Comparison of ENCODE assay signal across 8 mouse cellular contexts in genomic region chr6:113037946-113038734, GRCm38 (mm10). TPM values are rescaled to one million over a fixed set of nuclear protein-coding genes. Genes with fewer than 3 reads are reported as not detected.
DNase-seq lines count a peak whose midpoint lies in the region; ATAC-seq and TF ChIP-seq lines count a peak whose summit lies in the region.

No protein-coding gene starts in this region.

- 0 out of 2 replicates have a peak, but pooled peaks cover 3% of the 10 kb centered on the region for H3K4me1 ChIP-seq in intestine, embryonic 16.5 days (ENCODE audit: control insufficient read depth, insufficient read depth, low read length)
- H3K4me1 ChIP-seq in midbrain, embryonic 11.5 days (ENCODE audit: control insufficient read depth, insufficient read depth, low read length): peaks cover 8% of the 10 kb centered on the region; the same call in 1 of the 2 replicates
- peaks cover 7% of the 10 kb centered on the region; the same call in 1 of the 2 replicates for H3K4me1 ChIP-seq in small intestine, adult 2 months (ENCODE audit: control insufficient read depth, insufficient read depth, insufficient read length, low read length)

- peak; percentile 93; the same call in 1 of the 2 replicates for TF ChIP-seq CTCF in small intestine, adult 2 months (IDR thresholded peaks at IDR 0.05; ENCODE audit: extremely low read depth, insufficient read length, insufficient replicate concordance, low read depth, low read length)

- intact Hi-C loops in left cerebral cortex, postnatal 4 days (cut with DNase I): no loop called here

- peak; percentile 93 for ATAC-seq in intestine, embryonic 16.5 days
- ATAC-seq in midbrain, embryonic 11.5 days (ENCODE audit: low FRiP score): peak; percentile 82

- H3K4me2 ChIP-seq in intestine, embryonic 16.5 days (ENCODE audit: low read depth, low read length): peak overlapping the region; percentile 45
- peak overlapping the region; percentile 17; the same call in 1 of the 2 replicates for H3K4me2 ChIP-seq in midbrain, embryonic 11.5 days

- WGBS in intestine, embryonic 16.5 days: 5% methylated on average over 19 of the region's 19 CpGs
- WGBS in midbrain, embryonic 11.5 days: 11% methylated on average over 19 of the region's 19 CpGs
- 5% methylated on average over 19 of the region's 19 CpGs for WGBS in small intestine, adult 2 months

- H3K9ac ChIP-seq in intestine, embryonic 16.5 days (ENCODE audit: low read depth, low read length): peak overlapping the region; percentile 54
- H3K9ac ChIP-seq in midbrain, embryonic 11.5 days (ENCODE audit: low read length): peak overlapping the region; percentile 34; the same call in 1 of the 2 replicates

- no peaks in the 10 kb centered on the region for H3K9me3 ChIP-seq in intestine, embryonic 16.5 days (ENCODE audit: control insufficient read depth, low read length)
- H3K9me3 ChIP-seq in midbrain, embryonic 11.5 days (ENCODE audit: control insufficient read depth, low read length): no peaks in the 10 kb centered on the region

- no peaks in the 10 kb centered on the region for H3K36me3 ChIP-seq in intestine, embryonic 16.5 days (ENCODE audit: control insufficient read depth, insufficient read depth, low read length)
- no peaks in the 10 kb centered on the region for H3K36me3 ChIP-seq in midbrain, embryonic 11.5 days (ENCODE audit: control insufficient read depth, insufficient read depth, low read length)
- no peaks in the 10 kb centered on the region for H3K36me3 ChIP-seq in small intestine, adult 2 months (ENCODE audit: control insufficient read depth, insufficient read depth, low read length)

- peak overlapping the region; percentile 16 for H3K4me3 ChIP-seq in intestine, embryonic 16.5 days (ENCODE audit: low read length)
- no peak overlapping the region; the same call in 1 of the 2 replicates for H3K4me3 ChIP-seq in midbrain, embryonic 11.5 days (ENCODE audit: low read depth, low read length)
- H3K4me3 ChIP-seq in small intestine, adult 2 months (ENCODE audit: low read depth, low read length): peak overlapping the region; percentile 27

- H3K27ac ChIP-seq in intestine, embryonic 16.5 days (ENCODE audit: low read length): peak overlapping the region; percentile 73
- H3K27ac ChIP-seq in midbrain, embryonic 11.5 days (ENCODE audit: low read depth, low read length): peak overlapping the region; percentile 50
- peak overlapping the region; percentile 90 for H3K27ac ChIP-seq in small intestine, adult 2 months (ENCODE audit: insufficient read depth, low read depth, low read length)

- peak; percentile 63 to 91 for DNase-seq in adrenal gland, adult (ENCODE audit: inconsistent age in 2 of 2, low spot score in 1 of 2)
- no peak for DNase-seq in adrenal gland, adult 8-10 months
- DNase-seq in embryo, embryonic 9.5 days (ENCODE audit: extremely low spot score): peak; percentile 72
- DNase-seq in gonadal fat pad, adult 2 months (ENCODE audit: low read depth): peak; percentile 79
- peak; percentile 46 for DNase-seq in left cerebral cortex, postnatal 4 days
- DNase-seq in midbrain, embryonic 11.5 days (ENCODE audit: low spot score, missing footprints): peak; percentile 96

- no peaks in the 10 kb centered on the region for H3K27me3 ChIP-seq in intestine, embryonic 16.5 days (replicated peaks; ENCODE audit: control insufficient read depth, insufficient read depth, low read length)
- H3K27me3 ChIP-seq in midbrain, embryonic 11.5 days (ENCODE audit: control insufficient read depth, insufficient read depth, low read length): no peaks in the 10 kb centered on the region
- no peaks in the 10 kb centered on the region for H3K27me3 ChIP-seq in small intestine, adult 2 months (ENCODE audit: control insufficient read depth, insufficient read depth, low read length)

- TF ChIP-seq POLR2A in small intestine, adult 2 months (IDR thresholded peaks at IDR 0.05; ENCODE audit: low read depth, low read length): no peak

RNA-seq across cellular contexts. Expression of gene Thumpd3, which starts 7.9 kb away (rescaled TPM):
- 10 to 100 TPM; 35.4 to 46.8 (median 41.3) TPM for total RNA-seq in adrenal gland, adult 8-10 months (2022)
- polyA plus RNA-seq in gonadal fat pad, adult 2 months (2012; rRNA removed): 12.0 and 14.5 TPM in 2 replicates
- polyA plus RNA-seq in intestine, embryonic 16.5 days (2015; fragmentation: Nextera tagmentation; extraction: Ambion mirVana): 57.7 and 63.0 TPM in 2 replicates
- total RNA-seq in left cerebral cortex, postnatal 4 days (2021): 10 to 100 TPM; 35.4 to 36.4 TPM
- 57.1 and 59.5 TPM in 2 replicates for polyA plus RNA-seq in midbrain, embryonic 11.5 days (2014; fragmentation: Nextera tagmentation; extraction: Ambion mirVana)
- polyA plus RNA-seq in small intestine, adult 2 months (2012; rRNA removed): 3.9 and 5.4 TPM in 2 replicates

RNA-seq across cellular contexts. Expression of gene Setd5, which starts 39.0 kb away (rescaled TPM):
- total RNA-seq in adrenal gland, adult 8-10 months (2022): 100 to 1,000 TPM in 2 of 4 experiments, 10 to 100 TPM in 2; 88.7 to 146 (median 108) TPM
- polyA plus RNA-seq in gonadal fat pad, adult 2 months (2012; rRNA removed): 35.3 and 39.0 TPM in 2 replicates
- 58.5 and 61.2 TPM in 2 replicates for polyA plus RNA-seq in intestine, embryonic 16.5 days (2015; fragmentation: Nextera tagmentation; extraction: Ambion mirVana)
- total RNA-seq in left cerebral cortex, postnatal 4 days (2021): 100 to 1,000 TPM; 139 to 144 TPM
- 75.0 and 75.5 TPM in 2 replicates for polyA plus RNA-seq in midbrain, embryonic 11.5 days (2014; fragmentation: Nextera tagmentation; extraction: Ambion mirVana)
- 15.3 and 25.4 TPM in 2 replicates for polyA plus RNA-seq in small intestine, adult 2 months (2012; rRNA removed)
